Mouse (Mus musculus): ENCODE measurements at regions not wholly inside any gene's neighbourhood (a gene's known extent, or its start where the extent isn't known, plus 50 kb on each side); places are given as distances from the start of the nearest gene placed in this dataset.

DNA sequence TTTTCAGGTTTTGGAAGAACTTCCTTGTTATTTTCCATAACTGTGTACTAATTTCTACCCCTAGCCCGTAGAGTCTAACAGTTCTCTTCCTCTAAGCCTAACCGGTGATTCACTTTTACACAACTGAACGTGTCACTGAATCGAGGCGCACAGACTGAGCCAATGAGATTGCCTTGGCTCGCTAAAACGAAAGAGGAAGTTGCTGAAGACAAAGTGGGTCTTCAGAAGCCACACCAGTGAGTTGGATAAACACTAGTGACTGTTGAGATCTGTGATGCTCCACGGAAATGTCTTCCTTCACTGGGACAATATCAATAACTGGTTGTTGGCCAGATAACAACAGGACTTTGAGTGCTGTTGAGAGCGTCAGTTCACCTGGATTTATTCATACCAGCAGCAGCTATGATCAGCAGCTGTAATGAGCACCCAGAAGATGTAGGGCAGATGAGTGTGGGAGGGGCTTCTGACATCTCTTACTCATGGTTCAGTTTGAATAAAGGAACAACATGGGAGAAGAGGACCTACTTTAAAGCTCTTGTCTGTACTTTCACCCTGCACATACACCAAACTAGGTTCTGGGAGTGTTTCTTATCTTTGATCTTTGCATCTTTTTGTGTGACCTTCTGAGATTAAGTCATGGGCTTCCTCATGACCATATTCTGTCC, 75.3 kb upstream of the Igfbp7 start:
- H3K27me3 ChIP-seq = no peaks in the 10 kb centered on the region
- H3K4me2 ChIP-seq = no peak overlapping the region
- no peaks in the 10 kb centered on the region for H3K4me1 ChIP-seq (replicated peaks)
- no peaks in the 10 kb centered on the region for H3K9me3 ChIP-seq (replicated peaks)
- 50% methylated on average over 9 of the region's 9 CpGs for WGBS (ENCODE audit: insufficient replicate concordance)
- no peak overlapping the region for H3K9ac ChIP-seq
- ATAC-seq (ENCODE audit: insufficient read depth) = no peak
- no peak overlapping the region for H3K4me3 ChIP-seq (replicated peaks)
- no peak overlapping the region for H3K27ac ChIP-seq (replicated peaks)
- H3K36me3 ChIP-seq (replicated peaks) = no peaks in the 10 kb centered on the region

- no peak overlapping the region for H3K9ac ChIP-seq
- ATAC-seq (ENCODE audit: insufficient read depth) = no peak
- 38% methylated on average over 1 of the region's 1 CpGs for WGBS (ENCODE audit: insufficient replicate concordance)
Observed at GRCm38 (mm10) chr5:77481811-77482210, 74.0 kb upstream of the Igfbp7 start.

GRCm38 (mm10) chr5:77477794-77478193, 70.0 kb upstream of the Igfbp7 start:
- H3K27me3 ChIP-seq = no peaks in the 10 kb centered on the region
- H3K9ac ChIP-seq = no peak overlapping the region
- H3K4me3 ChIP-seq (replicated peaks) = no peak overlapping the region
- H3K36me3 ChIP-seq (replicated peaks) = no peaks in the 10 kb centered on the region
- ATAC-seq (ENCODE audit: insufficient read depth) = no peak
- no peak overlapping the region for H3K4me2 ChIP-seq
- no peaks in the 10 kb centered on the region for H3K9me3 ChIP-seq (replicated peaks)
- H3K4me1 ChIP-seq (replicated peaks) = no peaks in the 10 kb centered on the region
- 70% methylated on average over 9 of the region's 9 CpGs for WGBS (ENCODE audit: insufficient replicate concordance)
- no peak overlapping the region for H3K27ac ChIP-seq (replicated peaks)

More at GRCm38 (mm10) chr5:77481811-77482210, 74.0 kb upstream of the Igfbp7 start:
- Histone ChIP-seq H3K4me3 (replicated peaks) (no peak overlapping the region), H3K4me1 (replicated peaks) (no peaks in the 10 kb centered on the region), H3K27me3 (no peaks in the 10 kb centered on the region), H3K27ac (replicated peaks) (no peak overlapping the region), H3K9me3 (replicated peaks) (no peaks in the 10 kb centered on the region), H3K4me2 (no peak overlapping the region), H3K36me3 (replicated peaks) (no peaks in the 10 kb centered on the region)

DNA sequence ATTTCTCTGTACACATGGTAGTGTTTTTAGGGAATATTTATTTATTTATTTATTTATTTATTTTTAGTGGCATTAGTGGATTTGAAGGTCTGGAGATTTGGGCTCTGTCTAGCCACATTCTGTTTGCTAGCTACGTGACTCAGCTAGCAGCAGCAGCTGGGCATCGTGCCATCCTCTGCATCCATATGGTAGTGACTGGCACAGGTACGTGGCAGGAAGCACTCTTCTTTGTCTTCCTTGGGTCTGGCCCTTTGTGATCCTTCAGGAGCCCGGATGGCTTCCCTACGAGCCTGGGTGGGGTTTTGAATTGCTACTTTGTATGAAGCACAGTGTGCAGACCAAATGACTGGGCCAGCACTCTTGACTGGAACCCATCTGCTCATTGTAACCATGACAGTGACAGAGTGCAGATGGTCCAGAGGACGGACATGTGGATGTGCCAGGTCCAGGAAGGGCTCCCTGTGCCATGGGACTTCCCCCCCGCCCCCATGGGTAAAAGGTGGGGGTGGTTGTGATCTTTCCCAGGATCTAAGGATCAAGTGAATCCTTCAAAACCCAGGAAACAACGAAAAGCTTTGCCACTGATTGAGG, 66.2 kb upstream of the Igfbp7 start:
- WGBS (ENCODE audit: insufficient replicate concordance) = 53% methylated on average over 8 of the region's 8 CpGs
- H3K9me3 ChIP-seq (replicated peaks) = no peaks in the 10 kb centered on the region
- H3K27ac ChIP-seq (replicated peaks) = no peak overlapping the region
- no peaks in the 10 kb centered on the region for H3K36me3 ChIP-seq (replicated peaks)
- no peak overlapping the region for H3K4me2 ChIP-seq
- no peaks in the 10 kb centered on the region for H3K4me1 ChIP-seq (replicated peaks)
- no peaks in the 10 kb centered on the region for H3K27me3 ChIP-seq
- ATAC-seq (ENCODE audit: insufficient read depth) = no peak
- no peak overlapping the region for H3K9ac ChIP-seq
- H3K4me3 ChIP-seq (replicated peaks) = no peak overlapping the region

GRCm38 (mm10) chr5:77469236-77469766, 61.5 kb upstream of the Igfbp7 start:
- no peak overlapping the region for H3K9ac ChIP-seq
- H3K36me3 ChIP-seq (replicated peaks) = no peaks in the 10 kb centered on the region
- no peaks in the 10 kb centered on the region for H3K27me3 ChIP-seq
- ATAC-seq (ENCODE audit: insufficient read depth) = no peak
- 78% methylated on average over 15 of the region's 15 CpGs for WGBS (ENCODE audit: insufficient replicate concordance)
- H3K27ac ChIP-seq (replicated peaks) = no peak overlapping the region
- no peaks in the 10 kb centered on the region for H3K4me1 ChIP-seq (replicated peaks)
- H3K4me2 ChIP-seq = no peak overlapping the region
- no peak overlapping the region for H3K4me3 ChIP-seq (replicated peaks)
- no peaks in the 10 kb centered on the region for H3K9me3 ChIP-seq (replicated peaks)

DNA sequence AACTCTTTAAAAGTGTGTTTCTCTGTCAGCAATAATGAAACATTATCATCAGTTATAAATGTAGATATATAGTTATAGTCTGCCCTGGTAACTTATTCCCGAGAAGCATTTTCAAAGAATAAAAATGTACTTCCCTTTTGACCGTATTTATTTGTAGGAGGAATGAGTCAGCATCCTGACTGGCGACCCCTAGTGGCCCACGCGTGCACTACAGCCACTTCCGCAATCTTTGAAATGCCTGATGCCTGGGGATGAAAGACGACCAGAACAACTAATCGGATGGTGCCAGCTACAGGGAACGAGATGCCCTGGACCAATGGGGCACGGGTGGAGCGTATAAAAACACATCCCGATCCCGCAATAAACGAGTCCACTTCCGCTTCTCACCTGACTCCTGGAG, 60.6 kb upstream of the Igfbp7 start:
- H3K27me3 ChIP-seq = no peaks in the 10 kb centered on the region
- no peak overlapping the region for H3K4me2 ChIP-seq
- no peaks in the 10 kb centered on the region for H3K36me3 ChIP-seq (replicated peaks)
- 39% methylated on average over 15 of the region's 15 CpGs for WGBS (ENCODE audit: insufficient replicate concordance)
- H3K9me3 ChIP-seq (replicated peaks) = no peaks in the 10 kb centered on the region
- no peak for ATAC-seq (ENCODE audit: insufficient read depth)
- H3K4me1 ChIP-seq (replicated peaks) = no peaks in the 10 kb centered on the region
- no peak overlapping the region for H3K4me3 ChIP-seq (replicated peaks)
- H3K27ac ChIP-seq (replicated peaks) = no peak overlapping the region
- H3K9ac ChIP-seq = no peak overlapping the region

DNA sequence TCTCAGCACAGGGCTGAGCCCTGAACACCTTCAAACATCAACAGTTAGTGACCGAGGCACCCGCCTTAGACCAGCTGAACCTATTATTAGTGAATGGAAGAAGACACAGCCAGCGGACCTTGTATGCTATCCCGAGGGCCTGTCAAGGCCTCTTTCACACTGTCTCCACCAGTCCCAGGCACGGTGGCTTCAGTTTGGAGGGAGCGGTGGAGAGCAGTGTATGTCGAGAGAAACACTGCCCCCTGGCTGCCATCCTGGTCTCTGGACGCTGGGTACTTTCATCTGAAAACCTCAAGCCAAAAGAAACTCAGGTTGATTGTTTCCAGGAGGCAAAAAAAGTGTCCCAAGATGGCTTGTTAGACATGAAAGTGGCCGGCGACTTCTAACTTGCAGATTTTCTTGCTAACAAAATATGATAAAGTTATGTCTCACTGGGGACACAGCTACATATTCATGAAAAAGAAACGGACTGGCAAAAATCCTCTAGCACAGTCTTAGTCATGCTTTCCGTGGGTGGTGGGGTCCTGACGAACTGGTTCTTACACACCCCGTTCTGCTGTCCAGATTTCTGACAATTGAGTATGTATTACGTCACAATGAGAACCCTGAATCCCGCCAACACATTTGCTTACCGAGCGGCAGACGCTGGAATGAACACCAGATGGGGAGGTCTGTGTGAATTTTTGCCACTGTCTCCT, 57.2 kb upstream of the Igfbp7 start:
- peak overlapping the region; percentile 3; the same call in 1 of the 2 replicates for H3K4me2 ChIP-seq
- H3K27me3 ChIP-seq = no peaks in the 10 kb centered on the region
- H3K4me3 ChIP-seq (replicated peaks) = no peak overlapping the region
- no peak overlapping the region for H3K27ac ChIP-seq (replicated peaks)
- no peaks in the 10 kb centered on the region for H3K36me3 ChIP-seq (replicated peaks)
- WGBS (ENCODE audit: insufficient replicate concordance) = 44% methylated on average over 19 of the region's 19 CpGs
- ATAC-seq (ENCODE audit: insufficient read depth) = no peak
- H3K4me1 ChIP-seq (replicated peaks) = peaks cover 6% of the 10 kb centered on the region; the same call in 1 of the 2 replicates
- no peak overlapping the region for H3K9ac ChIP-seq
- H3K9me3 ChIP-seq (replicated peaks) = no peaks in the 10 kb centered on the region

DNA sequence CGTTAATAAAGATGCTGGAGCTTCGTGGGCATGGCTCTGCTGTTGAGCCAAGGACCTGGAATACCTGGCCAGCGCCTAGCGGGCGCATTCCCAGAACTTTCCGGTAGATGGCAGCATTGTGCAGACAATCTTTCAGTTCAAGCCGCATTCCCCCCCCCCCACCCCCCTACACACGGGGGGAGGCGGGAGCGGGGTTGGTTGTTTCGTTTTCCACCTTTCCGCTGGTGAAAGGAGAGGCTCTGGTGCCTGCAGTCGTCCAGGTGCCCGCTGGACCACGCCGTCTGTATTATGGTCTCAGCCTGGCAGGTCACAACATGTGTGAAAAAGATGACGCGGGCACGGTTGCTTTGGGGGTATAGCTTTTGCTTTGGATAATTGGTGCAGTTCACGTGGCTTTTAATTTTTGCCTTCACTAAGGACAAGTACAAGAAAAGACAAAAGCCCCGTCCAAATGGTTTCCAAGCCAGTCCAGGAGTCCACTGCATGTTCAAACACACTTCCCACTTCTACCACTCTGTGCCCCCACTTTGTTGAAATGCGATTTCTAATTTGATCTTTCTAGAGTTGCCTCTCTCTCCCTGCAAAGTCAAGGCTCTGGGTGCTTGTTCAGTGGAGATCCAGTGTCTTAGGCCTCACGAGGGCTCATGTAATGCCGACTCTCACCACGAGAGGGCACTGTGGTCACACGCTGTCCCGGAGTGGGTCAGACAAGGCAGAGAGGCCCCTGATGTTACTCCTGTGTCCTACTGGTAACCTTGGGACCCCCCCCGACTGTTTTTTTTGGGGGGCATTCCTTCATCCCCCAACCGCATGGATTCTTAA, 52.3 kb upstream of the Igfbp7 start:
- H3K27me3 ChIP-seq = no peaks in the 10 kb centered on the region
- peaks cover 10% of the 10 kb centered on the region; the same call in 1 of the 2 replicates for H3K4me1 ChIP-seq (replicated peaks)
- H3K4me2 ChIP-seq = peak overlapping the region; percentile 66
- no peaks in the 10 kb centered on the region for H3K9me3 ChIP-seq (replicated peaks)
- H3K27ac ChIP-seq (replicated peaks) = 0 out of 2 replicates have a peak overlapping the region, but pooled peaks have one; percentile 33
- H3K36me3 ChIP-seq (replicated peaks) = no peaks in the 10 kb centered on the region
- H3K9ac ChIP-seq = peak overlapping the region; percentile 35; the same call in 1 of the 2 replicates
- WGBS (ENCODE audit: insufficient replicate concordance) = under 1% methylated on average over 29 of the region's 29 CpGs
- peak overlapping the region; percentile 55 for H3K4me3 ChIP-seq (replicated peaks)
- peak; percentile 78 for ATAC-seq (ENCODE audit: insufficient read depth)

Measured in liver, embryonic 15.5 days (tissue).